Mouse (Mus musculus) cerebellum, postnatal 4 days (tissue): Measurements from ENCODE around the gene Zbtb20.

Experiments
- DNase-seq, 2 experiments: peaks; one replicate each; pipeline ENCODE4 v3.0.0; 2022; ENCODE audit warnings: low spot score in 2 of 2, mixed read lengths in 1 of 2

Gene Zbtb20

GRCm38 (mm10) chr16:43191060-43191850, 315.6 kb downstream of the Zbtb20 start:
- peak in 1 of 2 experiments; percentile 8 for DNase-seq

GRCm38 (mm10) chr16:43193631-43194239, 318.1 kb downstream of the Zbtb20 start:
- DNase-seq: no peak

GRCm38 (mm10) chr16:43217336-43218006, 341.8 kb downstream of the Zbtb20 start:
- no peak for DNase-seq

GRCm38 (mm10) chr16:43219367-43219766, 343.7 kb downstream of the Zbtb20 start:
- DNase-seq: no peak

GRCm38 (mm10) chr16:43221313-43221712, 345.6 kb downstream of the Zbtb20 start:
- DNase-seq: no peak

GRCm38 (mm10) chr16:43230253-43230652, 354.6 kb downstream of the Zbtb20 start:
- DNase-seq: no peak

- no peak for DNase-seq
These were observed 358.6 kb downstream of the Zbtb20 start for GRCm38 (mm10) chr16:43234249-43234648.

- no peak for DNase-seq
These were observed 359.6 kb downstream of the Zbtb20 start for GRCm38 (mm10) chr16:43235317-43235716.

- DNase-seq: no peak
These were observed 360.1 kb downstream of the Zbtb20 start for GRCm38 (mm10) chr16:43235721-43236159.

GRCm38 (mm10) chr16:43237551-43237950, 361.9 kb downstream of the Zbtb20 start:
- DNase-seq: no peak

GRCm38 (mm10) chr16:43247026-43247425, 371.3 kb downstream of the Zbtb20 start:
- DNase-seq: no peak

- no peak for DNase-seq
These were observed 377.4 kb downstream of the Zbtb20 start for GRCm38 (mm10) chr16:43253077-43253476.

GRCm38 (mm10) chr16:43253746-43254145, 378.1 kb downstream of the Zbtb20 start:
- DNase-seq: no peak

- no peak for DNase-seq
These were observed 380.7 kb downstream of the Zbtb20 start for GRCm38 (mm10) chr16:43256191-43256899.

GRCm38 (mm10) chr16:43256900-43257281, 381.2 kb downstream of the Zbtb20 start:
- no peak for DNase-seq

GRCm38 (mm10) chr16:43259466-43259865, 383.8 kb downstream of the Zbtb20 start:
- DNase-seq: no peak

GRCm38 (mm10) chr16:43260862-43261261, 385.2 kb downstream of the Zbtb20 start:
- no peak for DNase-seq

GRCm38 (mm10) chr16:43274057-43274595, 398.4 kb downstream of the Zbtb20 start:
- DNase-seq: no peak

- DNase-seq: no peak
These were observed 401.1 kb downstream of the Zbtb20 start for GRCm38 (mm10) chr16:43276764-43277163.

- DNase-seq: peak in 1 of 2 experiments; percentile 12
These were observed 410.6 kb downstream of the Zbtb20 start for GRCm38 (mm10) chr16:43286319-43286718.

- DNase-seq: no peak
These were observed 411.2 kb downstream of the Zbtb20 start for GRCm38 (mm10) chr16:43286783-43287383.
